Mouse (Mus musculus) left cerebral cortex, postnatal 14 days (tissue): ENCODE data around the gene Arrb2. TPM values are rescaled to one million over a fixed set of nuclear protein-coding genes. Genes with fewer than 3 reads are reported as not detected.
A peak's percentile ranks its signal among the peaks of the same experiment; 100 is the strongest.
"Not testable (repeated sequence)": the region's sequence is repeated elsewhere in the genome, so short reads cannot be mapped to it uniquely, and the experiment has no call there.

Experiments used
- DNase-seq, 2 experiments: peaks; one replicate each; pipeline ENCODE4 v3.0.0; 2021 to 2022; ENCODE audit warnings: low spot score in 2 of 2, mixed read lengths in 1 of 2
- intact Hi-C: fragments of 180-260 bp; cut with DNase I; formaldehyde crosslinking; loops from one replicate; pipeline ENCODE4 v1.15.1; 2025
- microRNA-seq, 2 experiments: library from miRNA; unstranded; fragments of <30 nt; microRNA quantifications; one replicate each; pipeline ENCODE4 v1.2.0; 2022
- total RNA-seq, 2 experiments: library from RNA; stranded (reverse); gene quantifications; 2 replicates each; pipeline ENCODE4 v1.2.3; 2021

Gene Arrb2
- total RNA-seq, 2 experiments from 2014 or later: 75.1 to 78.6 TPM

GRCm38 (mm10) chr11:70473291-70473690 is 40.9 kb downstream of the Arrb2 start:
- intact Hi-C loops, DNase-seq: not testable (repeated sequence)

GRCm38 (mm10) chr11:70474872-70475534 is 42.6 kb downstream of the Arrb2 start:
- intact Hi-C loops: no loop called here
- no peak for DNase-seq

- intact Hi-C loops: no loop called here
- DNase-seq: no peak
These were observed 53.1 kb downstream of the Arrb2 start for GRCm38 (mm10) chr11:70485498-70485897.

GRCm38 (mm10) chr11:70487816-70488215 is 55.4 kb downstream of the Arrb2 start:
- intact Hi-C loops: no loop called here
- no peak for DNase-seq

- DNase-seq: no peak
- intact Hi-C loops: no loop called here
These were observed 56.7 kb downstream of the Arrb2 start for GRCm38 (mm10) chr11:70489138-70489537.

GRCm38 (mm10) chr11:70489684-70490083 is 57.2 kb downstream of the Arrb2 start:
- peak; percentile 7 to 23 for DNase-seq
- intact Hi-C loops: no loop called here

Small RNAs within 50 kb of the gene (microRNA-seq; reads per million reads assigned to microRNA genes)
- 1.3 to 2.6 reads per million in 2 experiments for gene Mir7115

Other genes starting within 250 kb of the Arrb2 start
- 10 to 100 TPM; 27.2 to 36.8 TPM for gene Slc16a11, start 219.9 kb upstream of the Arrb2 start, total RNA-seq
- gene Slc16a13, start 211.6 kb upstream of the Arrb2 start, total RNA-seq: 10 to 100 TPM in 1 of 2 experiments, 1 to 10 TPM in 1; 8.3 to 10.4 TPM
- 1 to 10 TPM; 5.1 to 5.3 TPM for gene Bcl6b, start 202.8 kb upstream of the Arrb2 start, total RNA-seq
- gene 0610010K14Rik, start 194.7 kb upstream of the Arrb2 start, total RNA-seq: 10 to 100 TPM; 41.3 to 54.2 TPM
- 1 to 10 TPM; 5.9 to 7.3 TPM for gene Gm21988, start 192.8 kb upstream of the Arrb2 start, total RNA-seq
- gene Rnasek, start 192.8 kb upstream of the Arrb2 start, total RNA-seq: 100 to 1,000 TPM; 291 TPM
- gene Alox12, start 177.3 kb upstream of the Arrb2 start, total RNA-seq: under 1 TPM in 1 of 2 experiments, not detected in 1; 0.13 TPM
- under 1 TPM; 0.35 to 0.76 TPM for gene Alox12e, start 110.0 kb upstream of the Arrb2 start, total RNA-seq
- gene Alox15, start 80.6 kb upstream of the Arrb2 start, total RNA-seq: not detected
- gene Pelp1, start 22.6 kb upstream of the Arrb2 start, total RNA-seq: 10 to 100 TPM; 38.7 to 39.9 TPM
- 10 to 100 TPM; 14.4 to 15.9 TPM for gene Med11, start 19.3 kb downstream of the Arrb2 start, total RNA-seq
- gene Zmynd15, start 26.8 kb downstream of the Arrb2 start, total RNA-seq: under 1 TPM; 0.46 to 0.55 TPM
- 1 to 10 TPM in 1 of 2 experiments, under 1 TPM in 1; 0.66 to 1.3 TPM for gene Cxcl16, start 27.3 kb downstream of the Arrb2 start, total RNA-seq
- under 1 TPM in 1 of 2 experiments, not detected in 1; 0.87 TPM for gene Tm4sf5, start 72.6 kb downstream of the Arrb2 start, total RNA-seq
- gene Vmo1, start 82.0 kb downstream of the Arrb2 start, total RNA-seq: not detected
- not detected for gene Gltpd2, start 86.6 kb downstream of the Arrb2 start, total RNA-seq
- gene Psmb6, start 92.7 kb downstream of the Arrb2 start, total RNA-seq: 100 to 1,000 TPM; 181 to 196 TPM
- gene Gm40193, start 100.3 kb downstream of the Arrb2 start, total RNA-seq: not detected
- gene Pld2, start 107.4 kb downstream of the Arrb2 start, total RNA-seq: 10 to 100 TPM; 14.8 to 17.4 TPM
- 100 to 1,000 TPM; 346 to 351 TPM for gene Mink1, start 130.2 kb downstream of the Arrb2 start, total RNA-seq
- gene 4930544D05Rik, start 183.2 kb downstream of the Arrb2 start, total RNA-seq: 1 to 10 TPM in 1 of 2 experiments, under 1 TPM in 1; 0.51 to 1.2 TPM
- not detected for gene Chrne, start 186.6 kb downstream of the Arrb2 start, total RNA-seq
- not detected for gene Gp1ba, start 206.5 kb downstream of the Arrb2 start, total RNA-seq
- gene Rnf167, start 214.6 kb downstream of the Arrb2 start, total RNA-seq: 10 to 100 TPM; 67.3 to 69.1 TPM
- gene Slc25a11, start 214.8 kb downstream of the Arrb2 start, total RNA-seq: 100 to 1,000 TPM; 120 to 125 TPM
- gene Pfn1, start 222.0 kb downstream of the Arrb2 start, total RNA-seq: 100 to 1,000 TPM; 267 to 286 TPM
- 1 to 10 TPM; 8.3 to 8.6 TPM for gene Eno3, start 224.6 kb downstream of the Arrb2 start, total RNA-seq
- 10 to 100 TPM; 53.5 to 53.8 TPM for gene Spag7, start 236.8 kb downstream of the Arrb2 start, total RNA-seq